Mouse (Mus musculus): ENCODE measurements around the gene Phldb3.
"Not testable (repeated sequence)": the region's sequence is repeated elsewhere in the genome, so short reads cannot be mapped to it uniquely, and the experiment has no call there.

Phldb3 gene

GRCm38 (mm10) chr7:24594309-24594803, 16.2 kb upstream of the Phldb3 start:
- no peak for DNase-seq (ENCODE audit: low spot score in 2 of 2)

GRCm38 (mm10) chr7:24595464-24595863, 15.1 kb upstream of the Phldb3 start:
- no peak for DNase-seq (ENCODE audit: low spot score in 2 of 2)

GRCm38 (mm10) chr7:24598121-24598520, 12.4 kb upstream of the Phldb3 start:
- DNase-seq (ENCODE audit: low spot score in 2 of 2): no peak

GRCm38 (mm10) chr7:24599211-24600067, 11.1 kb upstream of the Phldb3 start:
- peak in 1 of 2 experiments; percentile 26 for DNase-seq (ENCODE audit: low spot score in 2 of 2)

- peak; percentile 91 to 95 for DNase-seq (ENCODE audit: low spot score in 2 of 2)
Observed at GRCm38 (mm10) chr7:24600941-24601597, 9.5 kb upstream of the Phldb3 start.

GRCm38 (mm10) chr7:24605561-24605960, 5.0 kb upstream of the Phldb3 start:
- DNase-seq (ENCODE audit: low spot score in 2 of 2): no peak

GRCm38 (mm10) chr7:24606046-24606445, 4.5 kb upstream of the Phldb3 start:
- DNase-seq (ENCODE audit: low spot score in 2 of 2): no peak

- DNase-seq (ENCODE audit: low spot score in 2 of 2): peak in 1 of 2 experiments; percentile 43
Observed at GRCm38 (mm10) chr7:24608017-24608416, 2.5 kb upstream of the Phldb3 start.

- DNase-seq (ENCODE audit: low spot score in 2 of 2): no peak
Observed at GRCm38 (mm10) chr7:24608561-24608960, 2.0 kb upstream of the Phldb3 start.

GRCm38 (mm10) chr7:24610879-24611494, 424 bp downstream of the Phldb3 start:
- peak; percentile 96 to 98 for DNase-seq (ENCODE audit: low spot score in 2 of 2)

GRCm38 (mm10) chr7:24611709-24612108, 1.1 kb downstream of the Phldb3 start:
- DNase-seq (ENCODE audit: low spot score in 2 of 2): no peak

- no peak for DNase-seq (ENCODE audit: low spot score in 2 of 2)
Observed at GRCm38 (mm10) chr7:24612308-24612910, 1.8 kb downstream of the Phldb3 start.

- DNase-seq (ENCODE audit: low spot score in 2 of 2): no peak
Observed at GRCm38 (mm10) chr7:24614816-24615215, 4.3 kb downstream of the Phldb3 start.

- no peak for DNase-seq (ENCODE audit: low spot score in 2 of 2)
Observed at GRCm38 (mm10) chr7:24617763-24618162, 7.2 kb downstream of the Phldb3 start.

- not testable (repeated sequence) for DNase-seq (ENCODE audit: low spot score in 2 of 2)
Observed at GRCm38 (mm10) chr7:24618374-24618773, 7.8 kb downstream of the Phldb3 start.

GRCm38 (mm10) chr7:24619671-24620397, 9.3 kb downstream of the Phldb3 start:
- DNase-seq (ENCODE audit: low spot score in 2 of 2): no peak

GRCm38 (mm10) chr7:24621193-24621592, 10.6 kb downstream of the Phldb3 start:
- DNase-seq (ENCODE audit: low spot score in 2 of 2): no peak

- DNase-seq (ENCODE audit: low spot score in 2 of 2): no peak
Observed at GRCm38 (mm10) chr7:24622967-24623366, 12.4 kb downstream of the Phldb3 start.

GRCm38 (mm10) chr7:24628685-24629610, 18.4 kb downstream of the Phldb3 start:
- DNase-seq (ENCODE audit: low spot score in 2 of 2): peak; percentile 69 to 88

GRCm38 (mm10) chr7:24629672-24630071, 19.1 kb downstream of the Phldb3 start:
- no peak for DNase-seq (ENCODE audit: low spot score in 2 of 2)

All from urinary bladder, postnatal 36 days (tissue).